Mouse (Mus musculus) embryonic fibroblast, embryonic 13.5 days (primary cell): ENCODE measurements around the gene Trim41.

Experiments
- CTCF ChIP-seq: IDR thresholded peaks from 2 replicates; pipeline ENCODE4 v1.5.1; 2011; ENCODE audit warnings: mild to moderate bottlenecking, control low read depth, low read length, moderate library complexity, borderline replicate concordance; ENCODE audit not compliant: insufficient read depth
- POLR2A ChIP-seq: IDR thresholded peaks from 2 replicates; pipeline ENCODE4 v1.6.1; 2011; ENCODE audit warnings: low read depth, mild to moderate bottlenecking, control low read depth, low read length, moderate library complexity

DNA sequence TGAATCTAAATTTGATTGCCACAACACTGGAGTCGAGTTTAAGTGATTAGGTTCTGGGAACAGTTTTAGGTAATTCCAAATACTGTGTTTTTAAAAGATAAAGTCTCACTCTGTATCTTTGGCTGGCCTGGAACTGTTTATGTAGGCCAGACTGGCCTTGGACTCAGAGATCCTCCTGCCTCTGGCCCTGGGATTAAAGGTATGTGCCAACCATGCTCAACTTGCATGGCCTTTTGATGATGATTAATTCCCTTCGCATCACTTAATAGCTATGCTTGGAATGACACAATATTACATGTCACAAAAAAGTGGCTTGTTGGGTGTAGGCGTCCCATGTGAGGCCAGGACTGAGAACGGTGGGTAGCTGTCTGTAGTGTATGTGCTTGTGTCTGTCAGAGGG lies 35.0 kb upstream of the Trim41 start:
- TF ChIP-seq CTCF (no peak), POLR2A (no peak)
